Mouse (Mus musculus): ENCODE data around the gene Tex38. TPM values are rescaled to one million over a fixed set of nuclear protein-coding genes. Genes with fewer than 3 reads are reported as not detected.

Gene Tex38
- total and polyA plus RNA-seq, 3 experiments, result 0.17 to 0.30 TPM; not detected in 1

DNA sequence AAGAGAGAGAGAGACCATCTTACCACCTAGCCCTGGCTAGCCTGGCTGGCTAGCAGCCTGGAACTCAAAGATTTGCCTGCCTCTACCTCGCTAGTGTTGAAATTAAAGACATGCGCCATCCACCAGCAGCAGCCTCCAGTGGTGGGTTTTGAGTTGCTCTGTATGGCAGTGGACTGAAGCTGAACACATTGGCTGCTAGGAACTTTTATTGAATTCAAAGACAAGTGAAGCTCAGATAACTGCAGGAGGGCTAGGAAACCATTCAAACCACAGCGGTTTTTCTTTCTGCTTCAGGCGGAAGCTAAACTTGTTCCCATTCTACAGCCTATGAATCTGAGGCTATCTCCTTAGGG, 46.7 kb upstream of the Tex38 start:
- TF ChIP-seq USF2 (conservative IDR thresholded peaks at IDR 0.05; ENCODE audit: low read depth, low read length) (no peak), UBTF (IDR thresholded peaks at IDR 0.05; ENCODE audit: low read depth, low read length) (no peak), ZC3H11A (IDR thresholded peaks at IDR 0.05; ENCODE audit: low read depth, low read length) (no peak), E2F4 (IDR thresholded peaks at IDR 0.05; ENCODE audit: insufficient replicate concordance, low read depth, low read length) (no peak), ETS1 (conservative IDR thresholded peaks at IDR 0.05; ENCODE audit: low read depth, low read length) (no peak), MXI1 (IDR thresholded peaks at IDR 0.05; ENCODE audit: low read depth, low read length) (no peak), TCF12 (IDR thresholded peaks at IDR 0.05; ENCODE audit: low read depth, low read length) (no peak), RCOR1 (conservative IDR thresholded peaks at IDR 0.05; ENCODE audit: low read depth, low read length) (no peak), POLR2AphosphoS2 (IDR thresholded peaks at IDR 0.05; ENCODE audit: low read depth, low read length) (no peak), CHD2 (IDR thresholded peaks at IDR 0.05; ENCODE audit: low read length) (0 out of 2 replicates have a peak, but pooled peaks have one; percentile 4), MYC (IDR thresholded peaks at IDR 0.05; ENCODE audit: low read depth, low read length) (0 out of 2 replicates have a peak, but pooled peaks have one; percentile 32), HCFC1 (IDR thresholded peaks at IDR 0.05; ENCODE audit: low read depth, low read length) (peak; percentile 9; the same call in 1 of the 2 replicates), RAD21 (IDR thresholded peaks at IDR 0.05; ENCODE audit: low read depth, low read length) (no peak), JUND (conservative IDR thresholded peaks at IDR 0.05; ENCODE audit: low read depth, low read length) (no peak), MEF2A (IDR thresholded peaks at IDR 0.05; ENCODE audit: borderline replicate concordance, low read depth, low read length) (no peak), IRF4 (IDR thresholded peaks at IDR 0.05; ENCODE audit: low read depth, low read length) (no peak), ZMIZ1 (IDR thresholded peaks at IDR 0.05; ENCODE audit: low read depth, low read length) (no peak), CTCF (conservative IDR thresholded peaks at IDR 0.05 in 1 of 2, IDR thresholded peaks at IDR 0.05 in 1 of 2; ENCODE audit: low read depth in 2 of 2, low read length in 2 of 2) (no peak), USF1 (IDR thresholded peaks at IDR 0.05; ENCODE audit: low read depth, low read length) (no peak), MAX (IDR thresholded peaks at IDR 0.05; ENCODE audit: low read length) (no peak), MAFK (IDR thresholded peaks at IDR 0.05; ENCODE audit: insufficient replicate concordance, low read length) (no peak), PAX5 (IDR thresholded peaks at IDR 0.05; ENCODE audit: low read length) (no peak), POLR2A (IDR thresholded peaks at IDR 0.05; ENCODE audit: low read depth, low read length) (no peak), BHLHE40 (IDR thresholded peaks at IDR 0.05; ENCODE audit: low read depth, low read length) (no peak)
- peak overlapping the region; percentile 94 for H3K9ac ChIP-seq (ENCODE audit: insufficient read depth, low read depth)
- peaks cover 7% of the 10 kb centered on the region; the same call in 1 of the 2 replicates for H3K79me2 ChIP-seq (replicated peaks; ENCODE audit: control insufficient read depth, extremely low read depth, insufficient read depth, poor library complexity, severe bottlenecking)
- H3K27ac ChIP-seq (ENCODE audit: insufficient read depth, low read depth), result no peak overlapping the region
- DNase-seq (ENCODE audit: extremely low read depth), result no peak
- peak overlapping the region; percentile 79 for H3K4me2 ChIP-seq (ENCODE audit: insufficient read depth, low read depth, poor library complexity, severe bottlenecking)
- in situ Hi-C loops (cut with MboI; ENCODE audit: low pct_ligation_motif_present, low pct_unique_long_range_greater_than_20kb, low sequenced_read_pairs) (loop anchor here (10.0 kb wide), 1 partner anchor 83 kb away; no protein-coding TSS in a partner anchor), dilution Hi-C loops (cut with MboI; ENCODE audit: extremely low pct_ligation_motif_present, extremely low pct_unique_long_range_greater_than_20kb, low sequenced_read_pairs) (no loop called here)
- peaks cover 19 to 41% of the 10 kb centered on the region in 2 experiments for H3K36me3 ChIP-seq (replicated peaks in 1 of 2; ENCODE audit: control insufficient read depth in 1 of 2, insufficient read depth in 1 of 2, low read length in 1 of 2)
- no peaks in the 10 kb centered on the region for H3K27me3 ChIP-seq (replicated peaks)
- H3K9me3 ChIP-seq (replicated peaks; ENCODE audit: low read length), result no peaks in the 10 kb centered on the region
- H3K4me1 ChIP-seq (ENCODE audit: control insufficient read depth in 1 of 2, insufficient read depth in 2 of 2), result peaks cover 7 to 70% of the 10 kb centered on the region in 2 experiments
- H3K4me3 ChIP-seq (replicated peaks in 1 of 3; ENCODE audit: low read depth in 2 of 3, low read length in 2 of 3, poor library complexity in 1 of 3), result peak overlapping the region; percentile 82 to 94 (median 91)

Data from CH12.LX (cell line).